Mouse (Mus musculus): ENCODE measurements around the gene Olfr948. TPM values are rescaled to one million over a fixed set of nuclear protein-coding genes. Genes with fewer than 3 reads are reported as not detected.

The Olfr948 gene
- total RNA-seq (2023): not detected in 4 replicates

DNA sequence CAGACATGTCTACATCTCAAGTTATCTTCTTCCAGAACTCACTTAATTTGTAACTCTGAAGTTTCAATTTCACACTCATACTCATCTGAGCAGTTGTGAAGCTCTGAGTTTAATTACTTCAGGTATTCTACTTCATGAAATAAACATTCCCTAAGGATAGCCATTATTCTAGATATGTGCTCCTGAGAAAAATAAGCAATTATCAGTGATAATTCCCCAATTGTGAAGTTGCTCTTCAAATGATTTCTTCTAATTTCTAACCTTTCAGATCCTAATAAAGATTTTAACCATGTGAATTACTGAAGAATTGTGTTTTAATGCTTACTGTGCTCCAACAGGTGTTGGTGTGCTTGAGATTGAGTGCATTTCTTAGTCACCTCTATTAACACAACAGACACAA, at the start of gene Olfr948:
Gene Olfr948 (minus strand): TSS at position 101 of the 400 bp plus-strand sequence.

DNA sequence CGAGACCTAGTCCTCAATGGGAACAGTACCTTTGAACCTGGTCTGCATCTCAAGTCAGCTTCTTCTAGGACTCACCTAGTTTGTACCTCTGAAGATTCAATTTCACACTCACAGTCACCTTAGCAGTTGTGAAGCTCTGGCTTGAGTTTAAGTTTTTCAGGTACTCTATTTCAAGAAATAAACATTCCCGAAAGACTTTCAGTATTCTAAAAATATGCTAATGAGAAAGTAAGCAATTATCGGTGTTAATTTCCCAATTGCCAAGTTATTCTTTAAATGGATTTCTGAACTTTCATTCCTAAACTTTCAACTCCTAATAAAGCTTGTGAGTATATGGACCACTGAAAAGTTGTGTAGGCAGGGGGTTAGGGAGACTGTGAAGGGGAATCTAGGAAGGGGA, 49.1 kb downstream of the Olfr948 start, which contains the start of gene Olfr945:
Gene Olfr945 (minus strand): TSS at position 101 of the 400 bp plus-strand sequence.

Other genes starting within 250 kb of the Olfr948 start
- gene Olfr938, start 247.2 kb downstream of the Olfr948 start, total RNA-seq (2023): not detected in 4 replicates
- gene Olfr27, start 197.9 kb downstream of the Olfr948 start, total RNA-seq (2023): not detected in 4 replicates
- gene Olfr943, start 159.7 kb downstream of the Olfr948 start, total RNA-seq (2023): not detected in 4 replicates
- not detected in 4 replicates for gene Olfr944, start 124.1 kb downstream of the Olfr948 start, total RNA-seq (2023)
- not detected in 4 replicates for gene Olfr1537, start 76.1 kb downstream of the Olfr948 start, total RNA-seq (2023)
- not detected in 4 replicates for gene Olfr945, start 49.2 kb downstream of the Olfr948 start, total RNA-seq (2023)
- not detected in 4 replicates for gene Olfr951, start 61.4 kb upstream of the Olfr948 start, total RNA-seq (2023)
- gene Olfr952, start 101.1 kb upstream of the Olfr948 start, total RNA-seq (2023): not detected in 4 replicates
- gene Olfr954, start 130.7 kb upstream of the Olfr948 start, total RNA-seq (2023): not detected in 4 replicates
- not detected in 4 replicates for gene Olfr955, start 145.9 kb upstream of the Olfr948 start, total RNA-seq (2023)
- gene Olfr44, start 167.9 kb upstream of the Olfr948 start, total RNA-seq (2023): not detected in 4 replicates
- not detected in 4 replicates for gene Olfr957, start 189.8 kb upstream of the Olfr948 start, total RNA-seq (2023)
- gene Olfr958, start 228.0 kb upstream of the Olfr948 start, total RNA-seq (2023): not detected in 4 replicates
- not detected in 4 replicates for gene Olfr959, start 249.5 kb upstream of the Olfr948 start, total RNA-seq (2023)